Mouse (Mus musculus): ENCODE results near the gene Parvg. TPM values are rescaled to one million over a fixed set of nuclear protein-coding genes. Genes with fewer than 3 reads are reported as not detected.

The Parvg gene
- polyA plus RNA-seq (2012; rRNA removed), result 1.3 and 1.4 TPM in 2 replicates

GRCm38 (mm10) chr15:84323966-84324869 is at the start of gene Parvg:
Gene Parvg, plus strand, starts transcription at chr15:84324026.
- no peak for TF ChIP-seq CTCF (IDR thresholded peaks at IDR 0.05; ENCODE audit: borderline replicate concordance, insufficient read depth, low read depth, low read length)
- no peaks in the 10 kb centered on the region; the same call in 1 of the 2 replicates for H3K27me3 ChIP-seq (ENCODE audit: control insufficient read depth, insufficient read depth, low read length)
- 93% methylated on average over 10 of the region's 10 CpGs for WGBS
- peaks cover 4% of the 10 kb centered on the region; the same call in 1 of the 2 replicates for H3K4me1 ChIP-seq (ENCODE audit: control insufficient read depth, insufficient read depth, low read length)
- no peak for DNase-seq
- H3K4me3 ChIP-seq (replicated peaks; ENCODE audit: insufficient read depth, low read depth, low read length), result no peak within 1 kb of the TSS
- no peak within 1 kb of the TSS for H3K27ac ChIP-seq (ENCODE audit: insufficient read depth, low read length)

- H3K27me3 ChIP-seq (ENCODE audit: control insufficient read depth, insufficient read depth, low read length), result no peaks in the 10 kb centered on the region
- peaks cover 9% of the 10 kb centered on the region for H3K4me1 ChIP-seq (ENCODE audit: control insufficient read depth, insufficient read depth, low read length)
- no peak overlapping the region for H3K27ac ChIP-seq (ENCODE audit: insufficient read depth, low read length)
- H3K4me3 ChIP-seq (replicated peaks; ENCODE audit: insufficient read depth, low read depth, low read length), result no peak overlapping the region
- no peak for TF ChIP-seq POLR2A (IDR thresholded peaks at IDR 0.05; ENCODE audit: borderline replicate concordance, insufficient read depth, low read length)
- TF ChIP-seq CTCF (IDR thresholded peaks at IDR 0.05; ENCODE audit: borderline replicate concordance, insufficient read depth, low read depth, low read length), result no peak
- WGBS, result 74% methylated on average over 4 of the region's 4 CpGs
- DNase-seq, result no peak
These were observed 47.8 kb upstream of the Parvg start for GRCm38 (mm10) chr15:84276066-84276465.

- TF ChIP-seq POLR2A (IDR thresholded peaks at IDR 0.05; ENCODE audit: borderline replicate concordance, insufficient read depth, low read length) (no peak), CTCF (IDR thresholded peaks at IDR 0.05; ENCODE audit: borderline replicate concordance, insufficient read depth, low read depth, low read length) (no peak)
- no peak overlapping the region for H3K4me3 ChIP-seq (replicated peaks; ENCODE audit: insufficient read depth, low read depth, low read length)
- peaks cover 10% of the 10 kb centered on the region for H3K4me1 ChIP-seq (ENCODE audit: control insufficient read depth, insufficient read depth, low read length)
- H3K27ac ChIP-seq (ENCODE audit: insufficient read depth, low read length), result no peak overlapping the region
- DNase-seq, result no peak
- no peaks in the 10 kb centered on the region for H3K27me3 ChIP-seq (ENCODE audit: control insufficient read depth, insufficient read depth, low read length)
- 47% methylated on average over 7 of the region's 7 CpGs for WGBS
These were observed 45.7 kb upstream of the Parvg start for GRCm38 (mm10) chr15:84278091-84278490.

GRCm38 (mm10) chr15:84278656-84279055 is 45.2 kb upstream of the Parvg start:
- no peak overlapping the region for H3K4me3 ChIP-seq (replicated peaks; ENCODE audit: insufficient read depth, low read depth, low read length)
- peaks cover 10% of the 10 kb centered on the region for H3K4me1 ChIP-seq (ENCODE audit: control insufficient read depth, insufficient read depth, low read length)
- 74% methylated on average over 7 of the region's 7 CpGs for WGBS
- no peak for DNase-seq
- H3K27ac ChIP-seq (ENCODE audit: insufficient read depth, low read length), result no peak overlapping the region
- no peaks in the 10 kb centered on the region for H3K27me3 ChIP-seq (ENCODE audit: control insufficient read depth, insufficient read depth, low read length)
- TF ChIP-seq CTCF (IDR thresholded peaks at IDR 0.05; ENCODE audit: borderline replicate concordance, insufficient read depth, low read depth, low read length) (no peak), POLR2A (IDR thresholded peaks at IDR 0.05; ENCODE audit: borderline replicate concordance, insufficient read depth, low read length) (no peak)

- H3K4me1 ChIP-seq (ENCODE audit: control insufficient read depth, insufficient read depth, low read length), result peaks cover 10% of the 10 kb centered on the region
- no peak overlapping the region for H3K4me3 ChIP-seq (replicated peaks; ENCODE audit: insufficient read depth, low read depth, low read length)
- H3K27ac ChIP-seq (ENCODE audit: insufficient read depth, low read length), result no peak overlapping the region
- 88% methylated on average over 8 of the region's 8 CpGs for WGBS
- DNase-seq, result no peak
- no peaks in the 10 kb centered on the region for H3K27me3 ChIP-seq (ENCODE audit: control insufficient read depth, insufficient read depth, low read length)
- no peak for TF ChIP-seq CTCF (IDR thresholded peaks at IDR 0.05; ENCODE audit: borderline replicate concordance, insufficient read depth, low read depth, low read length)
- TF ChIP-seq POLR2A (IDR thresholded peaks at IDR 0.05; ENCODE audit: borderline replicate concordance, insufficient read depth, low read length), result no peak
These were observed 43.5 kb upstream of the Parvg start for GRCm38 (mm10) chr15:84280309-84280708.

GRCm38 (mm10) chr15:84280712-84281347 is 43.0 kb upstream of the Parvg start:
- WGBS, result 70% methylated on average over 11 of the region's 11 CpGs
- H3K27me3 ChIP-seq (ENCODE audit: control insufficient read depth, insufficient read depth, low read length), result no peaks in the 10 kb centered on the region

GRCm38 (mm10) chr15:84282206-84283085 is 41.4 kb upstream of the Parvg start:
- TF ChIP-seq CTCF (IDR thresholded peaks at IDR 0.05; ENCODE audit: borderline replicate concordance, insufficient read depth, low read depth, low read length) (no peak), POLR2A (IDR thresholded peaks at IDR 0.05; ENCODE audit: borderline replicate concordance, insufficient read depth, low read length) (no peak)
- Histone ChIP-seq H3K4me1 (ENCODE audit: control insufficient read depth, insufficient read depth, low read length) (peaks cover 10% of the 10 kb centered on the region), H3K27ac (ENCODE audit: insufficient read depth, low read length) (no peak overlapping the region), H3K4me3 (replicated peaks; ENCODE audit: insufficient read depth, low read depth, low read length) (no peak overlapping the region), H3K27me3 (ENCODE audit: control insufficient read depth, insufficient read depth, low read length) (no peaks in the 10 kb centered on the region)
- DNase-seq, result peak; percentile 36 to 42
- WGBS, result 49% methylated on average over 20 of the region's 20 CpGs

More at GRCm38 (mm10) chr15:84280712-84281347, 43.0 kb upstream of the Parvg start:
- TF ChIP-seq CTCF (IDR thresholded peaks at IDR 0.05; ENCODE audit: borderline replicate concordance, insufficient read depth, low read depth, low read length) (no peak), POLR2A (IDR thresholded peaks at IDR 0.05; ENCODE audit: borderline replicate concordance, insufficient read depth, low read length) (no peak)
- Histone ChIP-seq H3K4me3 (replicated peaks; ENCODE audit: insufficient read depth, low read depth, low read length) (no peak overlapping the region), H3K4me1 (ENCODE audit: control insufficient read depth, insufficient read depth, low read length) (peaks cover 10% of the 10 kb centered on the region), H3K27ac (ENCODE audit: insufficient read depth, low read length) (no peak overlapping the region)
- no peak for DNase-seq

All from cerebellum, adult 2 months (tissue).